Mouse (Mus musculus) layer of hippocampus, postnatal 14 days (tissue): ENCODE results near the gene 9930022D16Rik. TPM values are rescaled to one million over a fixed set of nuclear protein-coding genes. Genes with fewer than 3 reads are reported as not detected.

ENCODE experiments used
- DNase-seq, 2 experiments: peaks; one replicate each; pipeline ENCODE4 v3.0.0; 2021 to 2022; ENCODE audit warnings: low spot score in 2 of 2, mixed read lengths in 1 of 2
- microRNA-seq, 2 experiments: library from miRNA; unstranded; fragments of <30 nt; microRNA quantifications; one replicate each; pipeline ENCODE4 v1.2.0; 2021
- total RNA-seq, 2 experiments: library from RNA; stranded (reverse); gene quantifications; 2 replicates each; pipeline ENCODE4 v1.2.3; 2021

The 9930022D16Rik gene
- total RNA-seq, 2 experiments from 2014 or later, result not detected

- DNase-seq, result peak in 1 of 2 experiments; percentile 67
Observed at GRCm38 (mm10) chr11:109445438-109446035, 31.8 kb downstream of the 9930022D16Rik start.

GRCm38 (mm10) chr11:109451169-109451568, 37.5 kb downstream of the 9930022D16Rik start:
- DNase-seq, result no peak

GRCm38 (mm10) chr11:109456261-109456660, 42.5 kb downstream of the 9930022D16Rik start:
- DNase-seq, result no peak

GRCm38 (mm10) chr11:109458165-109458564, 44.4 kb downstream of the 9930022D16Rik start:
- DNase-seq, result no peak

GRCm38 (mm10) chr11:109460586-109460985, 46.9 kb downstream of the 9930022D16Rik start:
- no peak for DNase-seq

GRCm38 (mm10) chr11:109465068-109465467, 51.4 kb downstream of the 9930022D16Rik start:
- DNase-seq, result no peak

GRCm38 (mm10) chr11:109466987-109467386, 53.3 kb downstream of the 9930022D16Rik start:
- DNase-seq, result no peak

GRCm38 (mm10) chr11:109468133-109468532, 54.4 kb downstream of the 9930022D16Rik start:
- DNase-seq, result no peak

Small RNAs within 50 kb of the gene (microRNA-seq; reads per million reads assigned to microRNA genes)
- gene Gm25540, result 0 reads per million in 2 experiments

Other genes with a start within 250 kb of the 9930022D16Rik start
- 10 to 100 TPM; 13.9 to 14.6 TPM for gene Rgs9, start 115.8 kb upstream of the 9930022D16Rik start, total RNA-seq
- 10 to 100 TPM; 57.0 to 60.3 TPM for gene Gna13, start 51.1 kb upstream of the 9930022D16Rik start, total RNA-seq
- gene Amz2, start 12.0 kb downstream of the 9930022D16Rik start, total RNA-seq, result 10 to 100 TPM; 70.6 to 75.2 TPM
- gene Arsg, start 59.5 kb downstream of the 9930022D16Rik start, total RNA-seq, result 10 to 100 TPM; 10.4 to 11.2 TPM
- 10 to 100 TPM in 1 of 2 experiments, 1 to 10 TPM in 1; 9.6 to 12.1 TPM for gene Slc16a6, start 59.7 kb downstream of the 9930022D16Rik start, total RNA-seq
- gene Wipi1, start 198.1 kb downstream of the 9930022D16Rik start, total RNA-seq, result 10 to 100 TPM; 23.1 to 25.6 TPM
- gene Prkar1a, start 235.5 kb downstream of the 9930022D16Rik start, total RNA-seq, result 100 to 1,000 TPM; 463 to 484 TPM